Mouse (Mus musculus) myocyte (in vitro differentiated cells): ENCODE data around the gene Mrps6.

Experiments
- MAX ChIP-seq: IDR thresholded peaks from one replicate; pipeline ENCODE4 v1.6.1; 2011; ENCODE audit warnings: low read depth, mild to moderate bottlenecking, control low read depth
- POLR2A ChIP-seq: IDR thresholded peaks from one replicate; pipeline ENCODE4 v1.6.1; 2011; ENCODE audit warnings: low read depth, mild to moderate bottlenecking, control low read depth, moderate library complexity; ENCODE audit not compliant: insufficient read length
- REST ChIP-seq: IDR thresholded peaks from one replicate; pipeline ENCODE4 v1.6.1; 2011; ENCODE audit warnings: mild to moderate bottlenecking, control low read depth, moderate library complexity; ENCODE audit not compliant: insufficient read depth, insufficient read length

DNA sequence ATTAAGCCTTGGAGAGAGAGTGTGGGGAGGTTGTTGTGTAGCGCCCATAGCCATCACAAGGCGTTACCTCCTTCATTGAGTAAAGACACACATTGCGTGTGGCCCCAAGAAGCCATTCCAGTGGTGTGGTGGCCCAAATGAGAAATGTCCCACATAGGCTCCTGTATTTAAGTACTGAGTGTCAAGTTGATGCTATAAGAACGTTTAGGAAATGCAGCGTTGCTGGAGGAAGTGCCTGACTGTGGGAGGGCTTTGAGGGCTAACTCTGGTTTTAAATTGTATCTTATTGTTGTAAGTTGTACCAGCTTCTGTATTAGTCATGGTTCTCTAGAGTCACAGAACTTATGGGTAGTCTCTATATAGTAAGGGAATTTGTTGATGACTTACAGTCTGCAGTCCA lies 49.3 kb downstream of the Mrps6 start:
- no peak for TF ChIP-seq REST
- no peak for TF ChIP-seq MAX
- TF ChIP-seq POLR2A, result no peak
